Comparison of ENCODE assay signal across 19 mouse cellular contexts in the genomic region with DNA sequence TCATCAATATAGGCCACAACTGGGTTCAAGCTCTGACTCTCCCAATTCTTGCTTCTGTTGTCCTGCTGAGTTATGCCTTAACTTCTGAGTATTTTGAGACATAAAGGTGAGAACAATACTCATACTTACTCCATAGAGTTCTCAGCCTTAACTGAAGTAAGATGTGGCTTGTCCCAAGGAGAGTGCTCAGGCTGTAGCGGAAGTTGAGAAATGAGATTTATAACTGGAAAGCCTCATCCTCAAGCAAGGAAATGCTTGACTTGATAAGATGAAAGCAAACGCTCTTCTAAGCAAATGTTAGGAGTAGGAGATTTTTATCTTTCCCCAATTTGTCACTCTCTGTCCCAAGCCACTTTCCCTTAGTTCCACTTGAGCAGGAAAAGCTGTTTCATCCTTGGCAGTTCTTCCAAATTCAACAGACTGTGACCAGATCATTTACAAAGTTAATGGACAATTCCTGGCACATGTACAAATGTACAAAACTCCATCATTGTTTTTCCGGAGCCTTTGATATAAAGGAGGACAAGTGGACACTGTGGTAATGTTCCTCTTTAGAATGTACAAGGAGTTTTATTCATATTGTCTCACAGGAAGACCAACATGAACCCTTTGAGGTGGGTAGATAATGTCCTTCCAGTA. TPM values are rescaled to one million over a fixed set of nuclear protein-coding genes. Genes with fewer than 3 reads are reported as not detected.
A peak's percentile ranks its signal among the peaks of the same experiment; 100 is the strongest.
DNase-seq lines count a peak whose midpoint lies in the region; ATAC-seq and TF ChIP-seq lines count a peak whose summit lies in the region.
"Had no signal": no experiment of that assay in that cellular context is flagged by ENCODE, and none has a peak within 500 bp of the region (broad histone marks: within the 10 kb centered on the region; RNA-seq: fewer than 3 reads in every experiment).

No protein-coding gene starts in this region.

- H3K27me3 ChIP-seq in liver, adult 2 months (ENCODE audit: control insufficient read depth, insufficient read depth, low read length) = no peaks in the 10 kb centered on the region
- no peaks in the 10 kb centered on the region for H3K27me3 ChIP-seq in liver, postnatal 0 days (ENCODE audit: insufficient read depth, low read length)
- H3K27me3 ChIP-seq in kidney, embryonic 16.5 days (ENCODE audit: insufficient read depth, low read length) = no peaks in the 10 kb centered on the region
- H3K27me3 ChIP-seq in stomach, postnatal 0 days (ENCODE audit: control insufficient read depth, insufficient read depth, low read length) = no peaks in the 10 kb centered on the region
- H3K27me3 ChIP-seq in hindbrain, embryonic 13.5 days = 0 out of 2 replicates have a peak, but pooled peaks cover 4% of the 10 kb centered on the region
- H3K27me3 ChIP-seq: CH12.LX; forebrain, embryonic 13.5 days; heart, embryonic 12.5 days had no signal

- H3K4me3 ChIP-seq in liver, adult 2 months (ENCODE audit: insufficient read depth, low read depth, low read length) = no peak overlapping the region
- H3K4me3 ChIP-seq in liver, postnatal 0 days (ENCODE audit: low read depth, low read length) = no peak overlapping the region
- H3K4me3 ChIP-seq in kidney, embryonic 16.5 days (ENCODE audit: low read length) = no peak overlapping the region
- H3K4me3 ChIP-seq in stomach, postnatal 0 days (ENCODE audit: low read depth, low read length) = no peak overlapping the region
- H3K4me3 ChIP-seq in hindbrain, embryonic 13.5 days = no peak overlapping the region
- H3K4me3 ChIP-seq: embryonic facial prominence, embryonic 10.5 days; forebrain, embryonic 13.5 days; gastrocnemius, adult 2 months; heart, embryonic 12.5 days had no signal

- ATAC-seq in liver, postnatal 0 days = no peak
- ATAC-seq in kidney, embryonic 16.5 days (ENCODE audit: low FRiP score, low TSS enrichment) = peak; percentile 78; the same call in 1 of the 2 replicates
- ATAC-seq in stomach, postnatal 0 days (ENCODE audit: low FRiP score, low TSS enrichment) = no peak
- ATAC-seq in hindbrain, embryonic 13.5 days (ENCODE audit: low FRiP score) = no peak
- ATAC-seq: forebrain, embryonic 13.5 days; hindbrain, embryonic 16.5 days had no signal

- H3K27ac ChIP-seq in liver, adult 2 months (replicated peaks; ENCODE audit: insufficient read depth, low read depth, low read length) = no peak overlapping the region
- no peak overlapping the region for H3K27ac ChIP-seq in liver, postnatal 0 days (ENCODE audit: low read depth)
- H3K27ac ChIP-seq in kidney, embryonic 16.5 days (ENCODE audit: low read length) = no peak overlapping the region
- H3K27ac ChIP-seq in stomach, postnatal 0 days (replicated peaks) = no peak overlapping the region
- H3K27ac ChIP-seq in hindbrain, embryonic 13.5 days = no peak overlapping the region
- H3K27ac ChIP-seq: embryonic facial prominence, embryonic 10.5 days; forebrain, embryonic 13.5 days; gastrocnemius, adult 2 months had no signal

- no peaks in the 10 kb centered on the region for H3K4me1 ChIP-seq in liver, adult 2 months (ENCODE audit: control insufficient read depth, insufficient read depth, low read length)
- no peaks in the 10 kb centered on the region for H3K4me1 ChIP-seq in liver, postnatal 0 days (ENCODE audit: insufficient read depth)
- no peaks in the 10 kb centered on the region for H3K4me1 ChIP-seq in kidney, embryonic 16.5 days (ENCODE audit: insufficient read depth, low read length)
- H3K4me1 ChIP-seq in stomach, postnatal 0 days (replicated peaks; ENCODE audit: control insufficient read depth, insufficient read depth) = no peaks in the 10 kb centered on the region
- no peaks in the 10 kb centered on the region for H3K4me1 ChIP-seq in hindbrain, embryonic 13.5 days (replicated peaks)
- H3K4me1 ChIP-seq: embryonic facial prominence, embryonic 10.5 days; forebrain, embryonic 13.5 days; heart, embryonic 12.5 days had no signal

- WGBS in liver, adult 2 months = 64% methylated on average over 3 of the region's 3 CpGs
- WGBS in liver, postnatal 0 days (ENCODE audit: insufficient replicate concordance) = 67% methylated on average over 3 of the region's 3 CpGs
- 49% methylated on average over 3 of the region's 3 CpGs for WGBS in kidney, embryonic 16.5 days
- WGBS in stomach, postnatal 0 days = 68% methylated on average over 3 of the region's 3 CpGs
- WGBS in hindbrain, embryonic 13.5 days = 78% methylated on average over 3 of the region's 3 CpGs

- peak; percentile 1 to 22 for DNase-seq in kidney, adult 8-10 months
- no peak for DNase-seq in kidney, postnatal 25 days
- peak; percentile 15 for DNase-seq in liver, adult 2 months (ENCODE audit: extremely low read depth, low read depth, low spot score)
- no peak for DNase-seq in liver, postnatal 0 days
- peak; percentile 19 for DNase-seq in Muller cell, postnatal 12 days (ENCODE audit: inconsistent ontology term)
- no peak for DNase-seq in stomach, postnatal 0 days (ENCODE audit: low spot score)
- DNase-seq: adrenal gland, postnatal 10 days; cerebellum, adult 11-12 months; cerebellum, postnatal 10 days; gastrocnemius, adult 2 months; gastrocnemius, postnatal 25 days had no signal

- H3K36me3 ChIP-seq in liver, adult 2 months (ENCODE audit: control insufficient read depth, insufficient read depth, low read length) = no peaks in the 10 kb centered on the region
- no peaks in the 10 kb centered on the region for H3K36me3 ChIP-seq in liver, postnatal 0 days (replicated peaks; ENCODE audit: insufficient read depth, low read length)
- no peaks in the 10 kb centered on the region for H3K36me3 ChIP-seq in kidney, embryonic 16.5 days (ENCODE audit: insufficient read depth, low read length)
- H3K36me3 ChIP-seq in stomach, postnatal 0 days (ENCODE audit: control insufficient read depth, insufficient read depth, low read length) = no peaks in the 10 kb centered on the region
- H3K36me3 ChIP-seq in hindbrain, embryonic 13.5 days = no peaks in the 10 kb centered on the region
- H3K36me3 ChIP-seq: embryonic facial prominence, embryonic 10.5 days; heart, embryonic 12.5 days had no signal

- TF ChIP-seq CTCF in liver, adult 2 months (IDR thresholded peaks at IDR 0.05; ENCODE audit: low read depth, low read length) = no peak
- no peak for TF ChIP-seq CTCF in liver, postnatal 0 days (IDR thresholded peaks at IDR 0.05; ENCODE audit: low read depth)
- no peak for TF ChIP-seq CTCF in stomach, postnatal 0 days (IDR thresholded peaks at IDR 0.05; ENCODE audit: low read depth)

- TF ChIP-seq POLR2A in liver, adult 2 months (IDR thresholded peaks at IDR 0.05; ENCODE audit: extremely low read depth, insufficient read depth, low read length) = no peak

- H3K9ac ChIP-seq in liver, adult 2 months (ENCODE audit: low read depth, low read length) = no peak overlapping the region
- no peak overlapping the region for H3K9ac ChIP-seq in liver, postnatal 0 days (replicated peaks)
- H3K9ac ChIP-seq in kidney, embryonic 16.5 days (replicated peaks; ENCODE audit: low read length) = no peak overlapping the region
- no peak overlapping the region for H3K9ac ChIP-seq in stomach, postnatal 0 days (ENCODE audit: low read length)
- H3K9ac ChIP-seq in hindbrain, embryonic 13.5 days = no peak overlapping the region
- H3K9ac ChIP-seq: forebrain, embryonic 13.5 days; heart, embryonic 12.5 days had no signal

- no peak overlapping the region for H3K4me2 ChIP-seq in liver, postnatal 0 days (ENCODE audit: low read depth, low read length)
- no peak overlapping the region for H3K4me2 ChIP-seq in kidney, embryonic 16.5 days (replicated peaks; ENCODE audit: low read depth, low read length)
- H3K4me2 ChIP-seq in stomach, postnatal 0 days (replicated peaks; ENCODE audit: low read depth) = no peak overlapping the region
- no peak overlapping the region for H3K4me2 ChIP-seq in hindbrain, embryonic 13.5 days
- H3K4me2 ChIP-seq: forebrain, embryonic 13.5 days; heart, embryonic 12.5 days had no signal

- H3K79me2 ChIP-seq in liver, adult 2 months (ENCODE audit: control insufficient read depth, insufficient read depth, low read length) = no peaks in the 10 kb centered on the region

- TF ChIP-seq EP300 in liver, postnatal 0 days (IDR thresholded peaks at IDR 0.05; ENCODE audit: low read depth) = no peak
- TF ChIP-seq EP300 in stomach, postnatal 0 days (optimal IDR thresholded peaks at IDR 0.05) = no peak

- H3K9me3 ChIP-seq in liver, postnatal 0 days (ENCODE audit: low read length) = no peaks in the 10 kb centered on the region
- H3K9me3 ChIP-seq in kidney, embryonic 16.5 days (ENCODE audit: low read length) = no peaks in the 10 kb centered on the region
- H3K9me3 ChIP-seq in stomach, postnatal 0 days (ENCODE audit: control insufficient read depth, low read length) = no peaks in the 10 kb centered on the region
- no peaks in the 10 kb centered on the region for H3K9me3 ChIP-seq in hindbrain, embryonic 13.5 days
- H3K9me3 ChIP-seq: embryonic facial prominence, embryonic 10.5 days; forebrain, embryonic 13.5 days; heart, embryonic 12.5 days had no signal

RNA-seq across cellular contexts. Expression of a gene that starts 52.0 kb away (rescaled TPM):
- 0.20 and 0.55 TPM in 2 replicates for total RNA-seq in liver, adult 2 months (2014; rRNA removed)
- polyA plus RNA-seq in liver, adult 2 months (2012; rRNA removed) = 0.01 and 0.09 TPM in 2 replicates
- polyA plus RNA-seq in liver, postnatal 0 days (2015; fragmentation: Nextera tagmentation; extraction: Ambion mirVana) = 2.9 and 3.8 TPM in 2 replicates
- 1.3 and 1.4 TPM in 2 replicates for polyA plus RNA-seq in kidney, embryonic 16.5 days (2015; fragmentation: Nextera tagmentation; extraction: Ambion mirVana)
- polyA plus RNA-seq in stomach, postnatal 0 days (2015; fragmentation: Nextera tagmentation; extraction: Ambion mirVana) = 6.8 and 7.1 TPM in 2 replicates
- 0.83 and 1.4 TPM in 2 replicates for polyA plus RNA-seq in hindbrain, embryonic 13.5 days (2015; fragmentation: Nextera tagmentation; extraction: Ambion mirVana)
- total RNA-seq: CH12.LX; granulocyte monocyte progenitor cell, adult 5-6 weeks had no signal

Comparison
In these comparisons a context has a peak if more than half of its experiments do, and no peak if none do; other contexts are left out.
1. DNase-seq: peak in kidney, adult 8-10 months (2 of 2), liver, adult 2 months (single experiment) and Muller cell, postnatal 12 days (single experiment); none in kidney, postnatal 25 days (0 of 2), liver, postnatal 0 days (single experiment) and stomach, postnatal 0 days (single experiment).